Mouse (Mus musculus) liver, adult 2 months (tissue): ENCODE results near the gene Gm10320. TPM values are rescaled to one million over a fixed set of nuclear protein-coding genes. Genes with fewer than 3 reads are reported as not detected.

ENCODE experiments used
- DNase-seq: peaks from one replicate; pipeline ENCODE4 v3.0.0-alpha.2; 2011; ENCODE audit warnings: low read depth, low spot score; ENCODE audit errors: extremely low read depth
- H3K27ac ChIP-seq: fragments of 200-500 bp; replicated peaks from 2 replicates; pipeline ENCODE4 v1.5.1; 2012; ENCODE audit warnings: low read depth, mild to moderate bottlenecking, control low read depth, inconsistent platforms, low read length; ENCODE audit not compliant: insufficient read depth
- H3K27me3 ChIP-seq: fragments of 200-500 bp; 2 replicates; pipeline ENCODE4 v1.6.1; 2012; ENCODE audit warnings: mild to moderate bottlenecking, moderate library complexity, low read length, inconsistent platforms; ENCODE audit not compliant: control insufficient read depth, insufficient read depth
- H3K36me3 ChIP-seq: fragments of 200-500 bp; 2 replicates; pipeline ENCODE4 v1.6.1; 2012; ENCODE audit warnings: low read length, inconsistent platforms; ENCODE audit not compliant: control insufficient read depth, insufficient read depth
- H3K4me1 ChIP-seq: fragments of 200-500 bp; 2 replicates; pipeline ENCODE4 v1.6.1; 2011; ENCODE audit warnings: low read length; ENCODE audit not compliant: control insufficient read depth, insufficient read depth
- H3K4me3 ChIP-seq: fragments of 200-500 bp; 2 replicates; pipeline ENCODE4 v1.5.1; 2011; ENCODE audit warnings: low read depth, mild to moderate bottlenecking, control low read depth, low read length, moderate library complexity; ENCODE audit not compliant: insufficient read depth
- H3K79me2 ChIP-seq: fragments of 200-500 bp; 2 replicates; pipeline ENCODE4 v1.6.1; 2012; ENCODE audit warnings: inconsistent platforms, mild to moderate bottlenecking, low read length, moderate library complexity; ENCODE audit not compliant: control insufficient read depth, insufficient read depth
- H3K9ac ChIP-seq: fragments of 200-500 bp; 2 replicates; pipeline ENCODE4 v1.6.1; 2012; ENCODE audit warnings: low read depth, mild to moderate bottlenecking, control low read depth, inconsistent platforms, low read length
- CTCF ChIP-seq: fragments of 200-500 bp; IDR thresholded peaks from 2 replicates; pipeline ENCODE4 v1.5.1; 2011; ENCODE audit warnings: low read depth, low read length, control low read depth
- POLR2A ChIP-seq: fragments of 200-500 bp; IDR thresholded peaks from 2 replicates; pipeline ENCODE4 v1.6.1; 2011; ENCODE audit warnings: low read length, control low read depth; ENCODE audit not compliant: insufficient read depth; ENCODE audit errors: extremely low read depth
- WGBS: fragments of 180-500 bp; shearing (Covaris S2); methylation state at CpG from one replicate; pipeline ENCODE4 v1.1.7; 2018; 5-methylcytosine and 5-hydroxymethylcytosine counted together
- polyA plus RNA-seq: library from polyadenylated mRNA; depleted of rRNA; stranded (reverse); fragments of >200 nt; gene quantifications from 2 replicates; pipeline ENCODE4 v1.2.3, GENCODE M21; 2012
- total RNA-seq: library from RNA; depleted of rRNA; stranded (reverse); fragments of >200 nt; gene quantifications from 2 replicates; pipeline ENCODE4 v1.2.3, GENCODE M21; 2014

The Gm10320 gene
- total and polyA plus RNA-seq, 2 experiments, result 0.37 to 0.70 TPM

GRCm38 (mm10) chr13:98534190-98534912, 42.5 kb upstream of the Gm10320 start:
- Histone ChIP-seq H3K4me1 (no peaks in the 10 kb centered on the region), H3K9ac (no peak overlapping the region), H3K27ac (no peak overlapping the region), H3K36me3 (no peaks in the 10 kb centered on the region), H3K4me3 (no peak overlapping the region), H3K79me2 (no peaks in the 10 kb centered on the region), H3K27me3 (no peaks in the 10 kb centered on the region)
- DNase-seq, result no peak
- TF ChIP-seq CTCF (no peak), POLR2A (no peak)
- 34% methylated on average over 18 of the region's 18 CpGs for WGBS

- Histone ChIP-seq H3K27ac (no peak overlapping the region), H3K4me3 (no peak overlapping the region), H3K27me3 (no peaks in the 10 kb centered on the region), H3K79me2 (no peaks in the 10 kb centered on the region), H3K9ac (no peak overlapping the region), H3K4me1 (no peaks in the 10 kb centered on the region), H3K36me3 (no peaks in the 10 kb centered on the region)
- TF ChIP-seq POLR2A (no peak), CTCF (no peak)
- DNase-seq, result no peak
- WGBS, result 43% methylated on average over 9 of the region's 9 CpGs
Measured at GRCm38 (mm10) chr13:98533415-98533814, 41.6 kb upstream of the Gm10320 start.

- no peak for DNase-seq
- Histone ChIP-seq H3K36me3 (no peaks in the 10 kb centered on the region), H3K27me3 (no peaks in the 10 kb centered on the region), H3K79me2 (no peaks in the 10 kb centered on the region), H3K9ac (no peak overlapping the region), H3K27ac (no peak overlapping the region), H3K4me3 (no peak overlapping the region), H3K4me1 (no peaks in the 10 kb centered on the region)
- WGBS, result 70% methylated on average over 12 of the region's 12 CpGs
- TF ChIP-seq CTCF (no peak), POLR2A (no peak)
Measured at GRCm38 (mm10) chr13:98532699-98533375, 41.0 kb upstream of the Gm10320 start.

GRCm38 (mm10) chr13:98531976-98532375, 40.2 kb upstream of the Gm10320 start:
- Histone ChIP-seq H3K9ac (no peak overlapping the region), H3K4me1 (no peaks in the 10 kb centered on the region), H3K79me2 (no peaks in the 10 kb centered on the region), H3K27me3 (no peaks in the 10 kb centered on the region), H3K36me3 (no peaks in the 10 kb centered on the region), H3K27ac (no peak overlapping the region), H3K4me3 (no peak overlapping the region)
- no peak for DNase-seq
- 94% methylated on average over 9 of the region's 9 CpGs for WGBS
- no peak for TF ChIP-seq CTCF
- no peak for TF ChIP-seq POLR2A

GRCm38 (mm10) chr13:98531306-98531705, 39.5 kb upstream of the Gm10320 start:
- DNase-seq, result no peak
- no peaks in the 10 kb centered on the region for H3K4me1 ChIP-seq
- TF ChIP-seq POLR2A, result no peak
- TF ChIP-seq CTCF, result no peak
- H3K27me3 ChIP-seq, result no peaks in the 10 kb centered on the region
- no peak overlapping the region for H3K9ac ChIP-seq
- no peak overlapping the region for H3K27ac ChIP-seq
- no peaks in the 10 kb centered on the region for H3K36me3 ChIP-seq
- no peak overlapping the region for H3K4me3 ChIP-seq
- no peaks in the 10 kb centered on the region for H3K79me2 ChIP-seq
- 75% methylated on average over 3 of the region's 3 CpGs for WGBS
